ENCODE assay signal across 17 mouse cellular contexts in the genomic region with DNA sequence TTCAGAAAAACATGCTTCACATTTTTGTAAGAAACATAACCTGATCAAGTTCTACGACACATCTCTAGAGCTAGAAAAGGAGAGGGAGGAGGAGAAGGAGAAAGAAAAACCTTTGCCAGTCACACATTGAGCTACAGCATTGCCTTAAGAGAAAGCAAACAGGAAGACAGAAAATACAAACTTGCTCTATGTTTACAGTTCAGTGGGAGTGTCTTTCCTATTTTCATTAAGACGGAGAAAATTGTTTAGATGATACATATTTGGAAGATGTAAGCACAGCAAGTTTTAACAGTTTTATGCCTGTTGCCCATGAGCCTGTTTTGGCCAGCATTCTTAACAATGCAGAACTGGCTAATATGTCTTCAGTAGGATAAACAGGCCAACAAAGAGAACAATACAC.
"Had no signal": no experiment of that assay in that cellular context is flagged by ENCODE, and none has a peak within 500 bp of the region (broad histone marks: within the 10 kb centered on the region; RNA-seq: fewer than 3 reads in every experiment).

No protein-coding gene starts in this region.

- H3K27ac ChIP-seq: limb, embryonic 12.5 days; liver, embryonic 13.5 days; liver, embryonic 15.5 days; macrophage; midbrain, embryonic 12.5 days; neural tube, embryonic 12.5 days had no signal

- H3K4me3 ChIP-seq: limb, embryonic 12.5 days; liver, embryonic 13.5 days; liver, embryonic 15.5 days; megakaryocyte, embryonic 14.5 days; midbrain, embryonic 12.5 days; neural tube, embryonic 12.5 days had no signal

- H3K9me3 ChIP-seq: limb, embryonic 12.5 days; liver, embryonic 13.5 days; liver, embryonic 15.5 days; megakaryocyte, embryonic 14.5 days; midbrain, embryonic 12.5 days; neural tube, embryonic 12.5 days had no signal

- H3K4me1 ChIP-seq: limb, embryonic 12.5 days; liver, embryonic 13.5 days; liver, embryonic 15.5 days; megakaryocyte, embryonic 14.5 days; midbrain, embryonic 12.5 days; neural tube, embryonic 12.5 days had no signal

- H3K27me3 ChIP-seq: limb, embryonic 12.5 days; liver, embryonic 13.5 days; liver, embryonic 15.5 days; megakaryocyte, embryonic 14.5 days; midbrain, embryonic 12.5 days; neural tube, embryonic 12.5 days had no signal

- H3K36me3 ChIP-seq: limb, embryonic 12.5 days; liver, embryonic 13.5 days; liver, embryonic 15.5 days; midbrain, embryonic 12.5 days; neural tube, embryonic 12.5 days had no signal

- H3K9ac ChIP-seq: limb, embryonic 12.5 days; liver, embryonic 13.5 days; liver, embryonic 15.5 days; liver, postnatal 0 days; midbrain, embryonic 12.5 days; neural tube, embryonic 12.5 days had no signal

- DNase-seq: liver; liver, embryonic 13.5 days; liver, postnatal 0 days; midbrain, embryonic 14.5 days; right cerebral cortex, postnatal 25 days; right cerebral cortex, postnatal 4 days; spleen, adult 18-20 months; thymus, adult 18-20 months; thymus, postnatal 14 days; thymus, postnatal 36 days had no signal

- H3K4me2 ChIP-seq: limb, embryonic 12.5 days; liver, embryonic 11.5 days; liver, embryonic 13.5 days; liver, embryonic 15.5 days; midbrain, embryonic 12.5 days; neural tube, embryonic 12.5 days had no signal

- ATAC-seq: liver, postnatal 0 days had no signal
